Comparison of ENCODE assay signal across 8 mouse cellular contexts in genomic region chr2:180171522-180172070, GRCm38 (mm10). TPM values are rescaled to one million over a fixed set of nuclear protein-coding genes. Genes with fewer than 3 reads are reported as not detected.
DNase-seq lines count a peak whose midpoint lies in the region; ATAC-seq and TF ChIP-seq lines count a peak whose summit lies in the region.

No protein-coding gene starts in this region.

- peak overlapping the region; percentile 93 for H3K4me2 ChIP-seq in liver, embryonic 12.5 days
- H3K4me2 ChIP-seq in stomach, embryonic 15.5 days: peak overlapping the region; percentile 89

- WGBS in bone marrow, adult 2 months: under 1% methylated on average over 80 of the region's 80 CpGs
- WGBS in forebrain, embryonic 10.5 days: under 1% methylated on average over 80 of the region's 80 CpGs
- WGBS in liver, embryonic 12.5 days (ENCODE audit: insufficient replicate concordance): under 1% methylated on average over 77 of the region's 80 CpGs
- under 1% methylated on average over 54 of the region's 80 CpGs for WGBS in stomach, embryonic 15.5 days

- TF ChIP-seq POLR2A in bone marrow, adult 2 months (IDR thresholded peaks at IDR 0.05; ENCODE audit: borderline replicate concordance, control insufficient read depth, low read depth, low read length): peak; percentile 53; the same call in 1 of the 2 replicates

- no peaks in the 10 kb centered on the region for H3K9me3 ChIP-seq in forebrain, embryonic 10.5 days
- H3K9me3 ChIP-seq in liver, embryonic 12.5 days (replicated peaks): no peaks in the 10 kb centered on the region
- no peaks in the 10 kb centered on the region for H3K9me3 ChIP-seq in stomach, embryonic 15.5 days

- peak overlapping the region; percentile 79 for H3K4me3 ChIP-seq in bone marrow, adult 2 months (replicated peaks; ENCODE audit: control insufficient read depth, low read depth, low read length)
- peak overlapping the region; percentile 95 for H3K4me3 ChIP-seq in forebrain, embryonic 10.5 days
- H3K4me3 ChIP-seq in liver, embryonic 12.5 days: peak overlapping the region; percentile 98
- H3K4me3 ChIP-seq in stomach, embryonic 15.5 days (replicated peaks): peak overlapping the region; percentile 100

- peak; percentile 46 for DNase-seq in layer of hippocampus, adult 11-12 months (ENCODE audit: low spot score)
- DNase-seq in layer of hippocampus, postnatal 14 days (ENCODE audit: low spot score in 2 of 2): no peak
- no peak for DNase-seq in forebrain, embryonic 10.5 days (ENCODE audit: extremely low spot score, low spot score)
- DNase-seq in frontal cortex, postnatal 25 days (ENCODE audit: low spot score in 2 of 2): no peak
- DNase-seq in gastrocnemius, adult 8-10 months (ENCODE audit: low spot score in 2 of 2): no peak

- TF ChIP-seq CTCF in bone marrow, adult 2 months (IDR thresholded peaks at IDR 0.05; ENCODE audit: control insufficient read depth, insufficient read depth, low read length): no peak

- peak overlapping the region; percentile 95 for H3K27ac ChIP-seq in bone marrow, adult 2 months (ENCODE audit: control insufficient read depth, insufficient read depth, low read depth, low read length, poor library complexity)
- peak overlapping the region; percentile 96 for H3K27ac ChIP-seq in forebrain, embryonic 10.5 days
- H3K27ac ChIP-seq in liver, embryonic 12.5 days: peak overlapping the region; percentile 92
- H3K27ac ChIP-seq in stomach, embryonic 15.5 days: peak overlapping the region; percentile 94

- ATAC-seq in liver, embryonic 12.5 days: peak; percentile 74
- peak; percentile 64 for ATAC-seq in stomach, embryonic 15.5 days (ENCODE audit: insufficient read depth, low FRiP score, low read depth)

- peaks cover 41% of the 10 kb centered on the region for H3K36me3 ChIP-seq in forebrain, embryonic 10.5 days (replicated peaks)
- peaks cover 38% of the 10 kb centered on the region for H3K36me3 ChIP-seq in liver, embryonic 12.5 days
- peaks cover 19% of the 10 kb centered on the region; the same call in 1 of the 2 replicates for H3K36me3 ChIP-seq in stomach, embryonic 15.5 days

- H3K9ac ChIP-seq in liver, embryonic 12.5 days: peak overlapping the region; percentile 96
- H3K9ac ChIP-seq in stomach, embryonic 15.5 days: peak overlapping the region; percentile 93

- no peaks in the 10 kb centered on the region for H3K27me3 ChIP-seq in forebrain, embryonic 10.5 days (ENCODE audit: poor library complexity, severe bottlenecking)
- no peaks in the 10 kb centered on the region for H3K27me3 ChIP-seq in liver, embryonic 12.5 days (replicated peaks)
- no peaks in the 10 kb centered on the region for H3K27me3 ChIP-seq in stomach, embryonic 15.5 days (replicated peaks)

- peaks cover 5% of the 10 kb centered on the region for H3K4me1 ChIP-seq in bone marrow, adult 2 months (ENCODE audit: control insufficient read depth, insufficient read depth, low read length)
- H3K4me1 ChIP-seq in forebrain, embryonic 10.5 days: peaks cover 28% of the 10 kb centered on the region
- peaks cover 33% of the 10 kb centered on the region for H3K4me1 ChIP-seq in liver, embryonic 12.5 days
- peaks cover 22% of the 10 kb centered on the region for H3K4me1 ChIP-seq in stomach, embryonic 15.5 days

RNA-seq across cellular contexts. Expression of gene Adrm1, which starts 0.3 kb away (rescaled TPM):
- total RNA-seq in layer of hippocampus, postnatal 14 days (2021): 100 to 1,000 TPM in 1 of 2 experiments, 10 to 100 TPM in 1; 98.4 to 104 TPM
- polyA plus RNA-seq in bone marrow, adult 2 months (2011; ENCODE audit: insufficient read depth, insufficient read length, low replicate concordance, missing spikeins): 45.5 and 50.2 TPM in 2 replicates
- 271 and 281 TPM in 2 replicates for polyA plus RNA-seq in forebrain, embryonic 10.5 days (2016; fragmentation: Nextera tagmentation; extraction: Ambion mirVana)
- polyA plus RNA-seq in liver, embryonic 12.5 days (2016; fragmentation: Nextera tagmentation; extraction: Ambion mirVana): 176 and 189 TPM in 2 replicates
- polyA plus RNA-seq in stomach, embryonic 15.5 days (2015; fragmentation: Nextera tagmentation; extraction: Ambion mirVana): 141 and 172 TPM in 2 replicates
- 100 to 1,000 TPM; 124 to 131 (median 129) TPM for total RNA-seq in gastrocnemius, adult 8-10 months (2022)

RNA-seq across cellular contexts. Expression of gene Osbpl2, which starts 52.5 kb away (rescaled TPM):
- total RNA-seq in layer of hippocampus, postnatal 14 days (2021): 10 to 100 TPM; 52.0 to 53.5 TPM
- 10.2 and 14.2 TPM in 2 replicates for polyA plus RNA-seq in bone marrow, adult 2 months (2011; ENCODE audit: insufficient read depth, insufficient read length, low replicate concordance, missing spikeins)
- 23.9 and 26.2 TPM in 2 replicates for polyA plus RNA-seq in forebrain, embryonic 10.5 days (2016; fragmentation: Nextera tagmentation; extraction: Ambion mirVana)
- 13.5 and 15.5 TPM in 2 replicates for polyA plus RNA-seq in liver, embryonic 12.5 days (2016; fragmentation: Nextera tagmentation; extraction: Ambion mirVana)
- polyA plus RNA-seq in stomach, embryonic 15.5 days (2015; fragmentation: Nextera tagmentation; extraction: Ambion mirVana): 34.2 and 37.3 TPM in 2 replicates
- 10 to 100 TPM; 16.6 to 19.2 (median 18.1) TPM for total RNA-seq in gastrocnemius, adult 8-10 months (2022)

RNA-seq across cellular contexts. Expression of gene Lama5, which starts 54.1 kb away (rescaled TPM):
- total RNA-seq in layer of hippocampus, postnatal 14 days (2021): 10 to 100 TPM in 1 of 2 experiments, 1 to 10 TPM in 1; 7.3 to 10.7 TPM
- 1.5 and 6.6 TPM in 2 replicates for polyA plus RNA-seq in bone marrow, adult 2 months (2011; ENCODE audit: insufficient read depth, insufficient read length, low replicate concordance, missing spikeins)
- polyA plus RNA-seq in forebrain, embryonic 10.5 days (2016; fragmentation: Nextera tagmentation; extraction: Ambion mirVana): 10.7 and 11.2 TPM in 2 replicates
- polyA plus RNA-seq in liver, embryonic 12.5 days (2016; fragmentation: Nextera tagmentation; extraction: Ambion mirVana): 4.1 and 4.3 TPM in 2 replicates
- 45.6 and 47.5 TPM in 2 replicates for polyA plus RNA-seq in stomach, embryonic 15.5 days (2015; fragmentation: Nextera tagmentation; extraction: Ambion mirVana)
- 10 to 100 TPM; 10.8 to 16.5 (median 13.8) TPM for total RNA-seq in gastrocnemius, adult 8-10 months (2022)
